Mouse (Mus musculus): ENCODE data around the gene Dennd5b. TPM values are rescaled to one million over a fixed set of nuclear protein-coding genes. Genes with fewer than 3 reads are reported as not detected.

Dennd5b gene
- total and polyA plus RNA-seq, 2 experiments from 2014 or later = 11.9 to 42.4 TPM

DNA sequence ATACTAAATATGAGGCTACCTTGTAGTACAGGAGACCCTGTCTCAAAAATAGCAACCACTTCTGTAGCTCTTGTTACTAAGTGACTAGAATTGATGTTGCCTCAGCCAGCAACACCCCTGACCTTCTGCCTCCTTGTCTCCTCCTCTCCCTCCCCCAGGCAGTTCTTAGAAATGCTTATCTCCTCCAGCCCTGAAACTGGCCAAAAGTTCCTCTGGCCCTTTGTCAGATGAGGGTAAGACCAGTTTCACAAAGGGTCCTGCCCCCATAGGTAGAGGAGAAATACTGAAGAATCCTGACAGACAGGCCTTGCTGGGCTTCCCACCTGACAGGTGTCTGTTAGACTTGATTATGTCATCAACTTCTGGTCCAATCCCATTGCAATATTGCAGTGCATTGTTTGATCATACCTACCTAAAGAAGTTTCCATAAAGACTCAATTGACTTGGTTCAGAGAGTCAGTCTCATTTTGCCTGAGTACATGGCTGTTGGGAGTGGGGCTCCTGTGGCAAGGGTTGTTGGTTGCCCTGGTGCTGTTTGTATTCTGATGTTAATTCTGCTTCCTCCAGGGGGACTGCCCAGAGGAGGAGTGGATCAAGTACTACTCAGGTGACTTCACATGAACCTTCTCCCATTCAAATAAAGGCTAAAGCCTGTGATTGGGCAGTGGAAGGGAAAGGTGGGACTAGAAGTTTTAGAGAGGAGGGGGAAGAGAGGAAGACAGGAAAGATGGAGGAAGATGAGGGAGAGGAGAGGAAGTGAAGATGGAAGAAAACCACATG lies 145.6 kb downstream of the Dennd5b start:
- Histone ChIP-seq H3K36me3 (ENCODE audit: insufficient read depth, low read length) (no peaks in the 10 kb centered on the region), H3K27me3 (ENCODE audit: insufficient read depth, low read length) (no peaks in the 10 kb centered on the region), H3K4me1 (ENCODE audit: insufficient read depth, low read length) (no peaks in the 10 kb centered on the region), H3K9me3 (ENCODE audit: low read length) (no peaks in the 10 kb centered on the region), H3K27ac (no peak overlapping the region), H3K4me2 (ENCODE audit: low read depth, low read length) (no peak overlapping the region), H3K4me3 (ENCODE audit: low read length) (no peak overlapping the region), H3K9ac (replicated peaks; ENCODE audit: low read length) (no peak overlapping the region)
- ATAC-seq = no peak
- no peak for TF ChIP-seq CTCF (IDR thresholded peaks at IDR 0.05; ENCODE audit: low read depth)
- no peak for DNase-seq (ENCODE audit: low spot score)

DNA sequence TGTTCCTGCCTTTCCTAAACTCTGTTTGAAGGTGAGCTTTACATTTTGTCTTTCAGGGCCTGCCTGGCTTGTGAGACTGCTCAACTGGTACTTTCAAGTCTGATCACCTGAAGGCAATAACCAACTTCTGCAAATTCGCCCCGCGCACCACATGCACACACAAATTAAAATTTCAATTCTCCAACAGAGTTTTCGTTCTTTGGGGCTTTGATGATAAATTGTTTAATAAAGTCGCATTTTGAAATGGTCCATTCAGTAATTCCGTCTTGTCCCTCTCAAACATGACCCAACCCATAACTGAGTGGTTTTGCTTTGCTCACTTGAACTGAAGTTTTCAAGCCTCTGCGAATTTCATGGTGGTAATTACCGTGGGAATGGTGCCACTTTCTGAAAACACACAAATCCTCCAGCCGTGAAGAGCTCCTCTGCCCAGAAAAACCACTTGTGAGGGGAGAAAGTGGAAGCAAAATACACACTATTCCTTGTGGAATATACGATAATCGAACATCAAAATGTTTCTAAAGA lies 154.5 kb downstream of the Dennd5b start:
- peak overlapping the region; percentile 94 for H3K4me2 ChIP-seq (ENCODE audit: low read depth, low read length)
- peak overlapping the region; percentile 73; the same call in 1 of the 2 replicates for H3K27ac ChIP-seq
- no peaks in the 10 kb centered on the region for H3K4me1 ChIP-seq (ENCODE audit: insufficient read depth, low read length)
- H3K4me3 ChIP-seq (ENCODE audit: low read length) = peak overlapping the region; percentile 83
- TF ChIP-seq CTCF (IDR thresholded peaks at IDR 0.05; ENCODE audit: low read depth) = no peak
- no peak for DNase-seq (ENCODE audit: low spot score)
- no peak; the same call in 1 of the 2 replicates for ATAC-seq
- H3K27me3 ChIP-seq (ENCODE audit: insufficient read depth, low read length) = no peaks in the 10 kb centered on the region
- no peaks in the 10 kb centered on the region for H3K36me3 ChIP-seq (ENCODE audit: insufficient read depth, low read length)
- H3K9me3 ChIP-seq (ENCODE audit: low read length) = no peaks in the 10 kb centered on the region
- WGBS = 20% methylated on average over 11 of the region's 11 CpGs
- peak overlapping the region; percentile 81; the same call in 1 of the 2 replicates for H3K9ac ChIP-seq (replicated peaks; ENCODE audit: low read length)

DNA sequence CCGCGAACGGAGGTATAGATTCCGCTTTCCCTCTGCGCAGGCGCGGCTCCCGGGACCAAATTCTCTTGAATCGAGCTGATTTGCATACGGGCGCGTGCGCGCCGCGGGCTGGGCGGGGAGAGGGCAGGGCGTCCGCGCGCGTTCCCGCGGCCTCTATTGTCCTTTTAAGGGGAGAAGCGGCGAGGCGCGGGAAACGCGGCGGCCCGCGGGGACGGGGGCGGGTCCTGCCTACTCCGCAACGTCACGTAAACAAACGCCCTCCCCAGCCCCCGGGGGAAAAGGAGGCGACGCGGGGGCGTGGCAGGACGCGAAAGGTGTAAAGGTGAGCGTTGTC lies 155.1 kb downstream of the Dennd5b start, which contains the start of gene Sinhcaf:
Sinhcaf (minus strand) TSS at position 59 of the 334 bp plus-strand sequence.
- peak; percentile 88 for ATAC-seq
- Histone ChIP-seq H3K9ac (replicated peaks; ENCODE audit: low read length) (peak within 1 kb of the TSS; percentile 81), H3K36me3 (ENCODE audit: insufficient read depth, low read length) (no peaks in the 10 kb centered on the region), H3K4me3 (ENCODE audit: low read length) (peak within 1 kb of the TSS; percentile 83), H3K9me3 (ENCODE audit: low read length) (no peaks in the 10 kb centered on the region), H3K27me3 (ENCODE audit: insufficient read depth, low read length) (no peaks in the 10 kb centered on the region), H3K27ac (peak within 1 kb of the TSS; percentile 73), H3K4me2 (ENCODE audit: low read depth, low read length) (peak within 1 kb of the TSS; percentile 94), H3K4me1 (ENCODE audit: insufficient read depth, low read length) (no peaks in the 10 kb centered on the region)
- DNase-seq (ENCODE audit: low spot score) = peak; percentile 98
- TF ChIP-seq CTCF (IDR thresholded peaks at IDR 0.05; ENCODE audit: low read depth) = no peak
- WGBS = under 1% methylated on average over 47 of the region's 47 CpGs

DNA sequence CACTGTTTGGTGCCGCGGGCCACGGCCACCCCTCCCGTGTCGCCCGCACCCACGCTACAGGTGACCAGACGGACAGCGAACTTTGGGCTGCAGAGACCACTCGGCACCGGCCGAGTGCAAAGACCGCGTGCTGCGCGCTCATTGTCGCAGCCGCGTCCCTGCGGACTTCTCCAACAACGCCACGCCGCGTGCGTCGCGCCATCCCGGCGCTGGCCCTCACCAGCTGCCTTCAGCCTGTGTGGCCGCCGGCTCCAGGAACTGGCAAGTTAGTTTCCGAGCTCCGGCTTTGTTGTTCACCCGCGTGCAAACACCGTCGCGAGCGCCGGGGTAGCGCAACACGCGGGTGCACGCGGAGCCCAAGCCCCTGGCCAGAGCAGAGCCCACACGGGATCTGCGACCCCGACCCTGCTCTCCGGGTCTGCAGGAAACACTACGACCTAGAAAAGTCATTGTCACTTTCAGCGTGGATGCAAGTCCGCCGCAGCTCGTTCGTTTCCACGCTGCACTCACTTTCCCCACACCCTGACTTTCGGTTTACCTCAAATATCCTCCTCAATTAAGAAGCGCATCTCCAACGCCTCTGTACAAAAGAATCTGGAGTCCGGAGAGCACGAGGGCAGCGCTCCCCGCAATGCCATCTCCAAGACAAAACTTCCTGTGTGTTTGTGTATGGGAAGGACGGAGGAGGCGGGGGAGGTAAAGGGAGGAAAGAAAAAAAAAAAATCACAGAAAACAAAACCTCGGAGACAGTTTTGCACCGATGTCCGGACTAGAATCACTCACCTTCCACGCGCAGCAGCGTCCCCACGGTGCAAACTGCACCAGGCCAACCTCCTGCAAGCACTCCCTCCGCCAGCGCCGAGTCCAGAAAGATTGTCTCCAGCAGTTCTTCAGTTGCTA lies 155.7 kb downstream of the Dennd5b start:
- Histone ChIP-seq H3K27me3 (ENCODE audit: insufficient read depth, low read length) (no peaks in the 10 kb centered on the region), H3K4me3 (ENCODE audit: low read length) (peak overlapping the region; percentile 83), H3K4me1 (ENCODE audit: insufficient read depth, low read length) (no peaks in the 10 kb centered on the region), H3K9ac (replicated peaks; ENCODE audit: low read length) (peak overlapping the region; percentile 81), H3K9me3 (ENCODE audit: low read length) (no peaks in the 10 kb centered on the region), H3K27ac (peak overlapping the region; percentile 73), H3K36me3 (ENCODE audit: insufficient read depth, low read length) (no peaks in the 10 kb centered on the region), H3K4me2 (ENCODE audit: low read depth, low read length) (peak overlapping the region; percentile 94)
- DNase-seq (ENCODE audit: low spot score) (peak; percentile 57), ATAC-seq (peak; percentile 34)
- no peak for TF ChIP-seq CTCF (IDR thresholded peaks at IDR 0.05; ENCODE audit: low read depth)
- under 1% methylated on average over 72 of the region's 75 CpGs for WGBS

DNA sequence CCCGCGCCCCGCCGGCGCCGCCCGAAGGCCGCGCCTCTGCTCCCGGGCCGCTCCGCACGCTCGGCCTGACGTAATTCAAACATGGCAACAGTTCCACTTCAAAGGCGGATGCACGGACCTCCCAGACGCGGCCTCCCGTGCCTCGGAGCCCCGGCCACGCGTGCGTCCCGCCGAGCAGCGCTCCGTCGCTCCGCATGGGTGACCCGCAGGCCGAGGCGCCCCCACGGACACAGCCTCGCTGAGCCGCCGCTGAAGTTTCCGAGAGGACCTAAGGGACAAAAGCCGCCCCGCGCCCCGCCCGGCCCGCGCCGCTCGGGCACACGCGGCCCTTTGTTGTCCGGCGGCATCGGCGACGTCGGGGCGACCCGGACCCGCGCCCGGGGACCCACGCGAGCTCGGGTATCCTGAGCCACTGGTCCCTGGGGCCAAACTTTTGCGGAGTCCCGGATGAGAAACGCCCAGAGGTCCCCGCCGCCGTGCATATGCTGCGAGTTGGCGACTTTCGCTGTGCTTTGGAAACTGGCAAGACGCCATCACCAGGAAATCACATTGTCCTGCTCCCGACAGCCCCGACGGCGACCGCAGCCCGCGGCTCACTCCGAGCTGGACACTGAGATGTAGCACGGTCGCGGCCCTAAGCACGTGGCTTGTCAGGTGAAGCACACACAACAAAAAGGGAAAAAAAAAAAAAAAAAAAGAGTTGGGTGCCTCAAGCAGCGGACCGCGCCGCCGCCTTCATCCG lies 156.5 kb downstream of the Dennd5b start:
- Histone ChIP-seq H3K9me3 (ENCODE audit: low read length) (no peaks in the 10 kb centered on the region), H3K4me1 (ENCODE audit: insufficient read depth, low read length) (no peaks in the 10 kb centered on the region), H3K4me2 (ENCODE audit: low read depth, low read length) (peak overlapping the region; percentile 94), H3K27me3 (ENCODE audit: insufficient read depth, low read length) (no peaks in the 10 kb centered on the region), H3K9ac (replicated peaks; ENCODE audit: low read length) (peak overlapping the region; percentile 81), H3K36me3 (ENCODE audit: insufficient read depth, low read length) (no peaks in the 10 kb centered on the region), H3K4me3 (ENCODE audit: low read length) (peak overlapping the region; percentile 83), H3K27ac (peak overlapping the region; percentile 73)
- WGBS = 2% methylated on average over 77 of the region's 92 CpGs
- ATAC-seq (peak; percentile 64), DNase-seq (ENCODE audit: low spot score) (peak; percentile 69)
- no peak for TF ChIP-seq CTCF (IDR thresholded peaks at IDR 0.05; ENCODE audit: low read depth)

DNA sequence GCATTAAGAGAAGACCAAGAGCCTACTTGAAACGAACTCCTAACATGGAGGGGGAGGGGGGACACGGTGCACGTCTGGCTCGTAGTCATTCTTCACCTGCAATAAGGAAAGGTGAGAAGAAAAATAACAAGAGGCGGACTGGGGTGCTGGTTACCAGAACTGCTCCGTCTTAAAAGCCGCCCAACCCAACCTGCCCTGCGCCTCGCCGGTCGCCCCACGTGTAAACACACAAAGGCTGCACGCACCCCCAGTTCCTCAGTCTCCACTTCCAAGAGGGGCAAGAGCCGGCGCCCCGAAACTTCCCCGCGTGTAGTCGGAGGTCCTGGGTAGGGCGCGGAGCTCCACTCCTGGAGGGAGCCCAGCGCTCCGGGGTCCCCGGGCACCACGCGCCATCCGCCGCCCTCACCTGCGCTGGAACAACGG lies 157.1 kb downstream of the Dennd5b start:
- DNase-seq (ENCODE audit: low spot score) = no peak
- Histone ChIP-seq H3K36me3 (ENCODE audit: insufficient read depth, low read length) (no peaks in the 10 kb centered on the region), H3K4me2 (ENCODE audit: low read depth, low read length) (peak overlapping the region; percentile 94), H3K27ac (peak overlapping the region; percentile 73), H3K9me3 (ENCODE audit: low read length) (no peaks in the 10 kb centered on the region), H3K9ac (replicated peaks; ENCODE audit: low read length) (peak overlapping the region; percentile 81), H3K4me1 (ENCODE audit: insufficient read depth, low read length) (no peaks in the 10 kb centered on the region), H3K27me3 (ENCODE audit: insufficient read depth, low read length) (no peaks in the 10 kb centered on the region), H3K4me3 (ENCODE audit: low read length) (peak overlapping the region; percentile 83)
- TF ChIP-seq CTCF (IDR thresholded peaks at IDR 0.05; ENCODE audit: low read depth) = no peak
- WGBS = 2% methylated on average over 28 of the region's 30 CpGs
- ATAC-seq = no peak

Data from hindbrain, postnatal 0 days (tissue).